Mouse (Mus musculus) ES-E14 (cell line): Measurements from ENCODE around the gene Cdkn1a. TPM values are rescaled to one million over a fixed set of nuclear protein-coding genes. Genes with fewer than 3 reads are reported as not detected.
A peak's percentile ranks its signal among the peaks of the same experiment; 100 is the strongest.

ENCODE experiments used
- DNase-seq: peaks from one replicate; pipeline ENCODE4 v3.0.0-alpha.2; 2013; ENCODE audit warnings: low read depth, low spot score
- H3K27ac ChIP-seq: 2 replicates; pipeline ENCODE4 v1.5.1; 2012; ENCODE audit warnings: low read depth, mild to moderate bottlenecking, low read length, moderate library complexity, mixed read lengths; ENCODE audit not compliant: poor library complexity, insufficient read depth, severe bottlenecking
- H3K36me3 ChIP-seq: 2 replicates; pipeline ENCODE4 v1.6.1; 2012; ENCODE audit warnings: mild to moderate bottlenecking, low read length, moderate library complexity, mixed read lengths; ENCODE audit not compliant: control insufficient read depth, poor library complexity, insufficient read depth, severe bottlenecking
- H3K4me1 ChIP-seq, 2 experiments: fragments of 150-350 bp in 1 of 2; sonication (generic) in 1 of 2; 2 replicates each; pipeline ENCODE4 v1.6.1; 2012; ENCODE audit warnings: low read length in 2 of 2, mild to moderate bottlenecking in 1 of 2, mixed read lengths in 1 of 2; ENCODE audit not compliant: control insufficient read depth in 2 of 2, insufficient read depth in 2 of 2, poor library complexity in 1 of 2
- H3K4me3 ChIP-seq, 2 experiments: fragments of 150-350 bp in 1 of 2; sonication (generic) in 1 of 2; 2 replicates each; pipeline ENCODE4 v1.5.1; 2012; ENCODE audit warnings: low read length in 2 of 2, low read depth in 1 of 2, mild to moderate bottlenecking in 1 of 2, mixed read lengths in 1 of 2; ENCODE audit not compliant: insufficient read depth in 1 of 2, poor library complexity in 1 of 2, severe bottlenecking in 1 of 2
- H3K9ac ChIP-seq: 2 replicates; pipeline ENCODE4 v1.6.1; 2012; ENCODE audit warnings: low read depth, mild to moderate bottlenecking, low read length, mixed read lengths; ENCODE audit not compliant: poor library complexity, insufficient read depth, severe bottlenecking
- H3K9me3 ChIP-seq: fragments of 150-350 bp; sonication (generic); 2 replicates; pipeline ENCODE4 v1.6.1; 2012; ENCODE audit warnings: low read depth, mild to moderate bottlenecking, low read length; ENCODE audit not compliant: control insufficient read depth, insufficient read depth
- CHD2 ChIP-seq: IDR thresholded peaks from 2 replicates; pipeline ENCODE4 v1.6.1; 2014; ENCODE audit warnings: mild to moderate bottlenecking, low read depth, low read length, inconsistent platforms
- HCFC1 ChIP-seq: IDR thresholded peaks from 2 replicates; pipeline ENCODE4 v1.6.1; 2012; ENCODE audit warnings: low read length, inconsistent platforms, borderline replicate concordance; ENCODE audit not compliant: insufficient read depth
- MAFK ChIP-seq: IDR thresholded peaks from 2 replicates; pipeline ENCODE4 v1.6.1; 2014; ENCODE audit warnings: mild to moderate bottlenecking, low read depth, low read length, inconsistent platforms; ENCODE audit not compliant: insufficient read depth
- ZC3H11A ChIP-seq: IDR thresholded peaks from 2 replicates; pipeline ENCODE4 v1.6.1; 2012; ENCODE audit warnings: low read depth, mild to moderate bottlenecking, inconsistent platforms, low read length, borderline replicate concordance
- ZNF384 ChIP-seq: IDR thresholded peaks from 2 replicates; pipeline ENCODE4 v1.6.1; 2012; ENCODE audit warnings: low read depth, low read length, inconsistent platforms
- in situ Hi-C, 2 experiments: fragments of 600-800 bp; cut with MboI; formaldehyde crosslinking; loops; one replicate each; pipeline ENCODE4 v1.15.1; 2025; ENCODE audit warnings: low sequenced_read_pairs in 2 of 2, inconsistent platforms in 1 of 2; ENCODE audit not compliant: unreplicated experiment in 2 of 2
- total RNA-seq: library from RNA; depleted of rRNA; stranded (reverse); fragments of 300-350 nt; gene quantifications from 2 replicates; pipeline ENCODE4 v1.2.3, GENCODE M21; 2012

Cdkn1a gene
- total RNA-seq, 1 experiment = 32.3 TPM

- Histone ChIP-seq H3K36me3 (0 out of 2 replicates have a peak, but pooled peaks cover 2% of the 10 kb centered on the region), H3K9ac (peak overlapping the region; percentile 35; the same call in 1 of the 2 replicates), H3K9me3 (no peaks in the 10 kb centered on the region), H3K4me1 (peaks cover 16 to 43% of the 10 kb centered on the region in 2 experiments), H3K27ac (peak overlapping the region; percentile 88), H3K4me3 (peak overlapping the region; percentile 5 to 37; a peak in 2 of 4 replicates)
- TF ChIP-seq MAFK (no peak), HCFC1 (no peak), CHD2 (no peak), ZC3H11A (no peak)
- DNase-seq = no peak
- in situ Hi-C loops = no loop called here
Observed at GRCm38 (mm10) chr17:29056207-29056606, 34.6 kb upstream of the Cdkn1a start.

- Histone ChIP-seq H3K27ac (peak overlapping the region; percentile 88), H3K4me3 (peak overlapping the region; percentile 11 to 37; a peak in 3 of 4 replicates), H3K9me3 (no peaks in the 10 kb centered on the region), H3K4me1 (peaks cover 16 to 46% of the 10 kb centered on the region in 2 experiments), H3K9ac (no peak overlapping the region; the same call in 1 of the 2 replicates), H3K36me3 (0 out of 2 replicates have a peak, but pooled peaks cover 2% of the 10 kb centered on the region)
- peak; percentile 80 for DNase-seq
- in situ Hi-C loops = no loop called here
- TF ChIP-seq ZNF384 (peak; percentile 97), CHD2 (peak; percentile 29; the same call in 1 of the 2 replicates), HCFC1 (no peak), MAFK (peak; percentile 43; the same call in 1 of the 2 replicates)
Observed at GRCm38 (mm10) chr17:29056699-29057151, 34.1 kb upstream of the Cdkn1a start.

- no peaks in the 10 kb centered on the region for H3K9me3 ChIP-seq
- TF ChIP-seq ZNF384 (no peak), ZC3H11A (no peak)
- peaks cover 16 to 48% of the 10 kb centered on the region in 2 experiments for H3K4me1 ChIP-seq
- peak overlapping the region; percentile 88 for H3K27ac ChIP-seq
- peak overlapping the region; percentile 11 to 37 for H3K4me3 ChIP-seq
- 0 out of 2 replicates have a peak, but pooled peaks cover 2% of the 10 kb centered on the region for H3K36me3 ChIP-seq
- DNase-seq = no peak
- in situ Hi-C loops = no loop called here
- peak overlapping the region; percentile 8; the same call in 1 of the 2 replicates for H3K9ac ChIP-seq
Observed at GRCm38 (mm10) chr17:29057361-29057890, 33.4 kb upstream of the Cdkn1a start.

GRCm38 (mm10) chr17:29057961-29058360, 32.8 kb upstream of the Cdkn1a start:
- Histone ChIP-seq H3K4me3 (peak overlapping the region; percentile 11 to 37), H3K4me1 (peaks cover 16 to 48% of the 10 kb centered on the region in 2 experiments), H3K27ac (peak overlapping the region; percentile 88), H3K36me3 (0 out of 2 replicates have a peak, but pooled peaks cover 2% of the 10 kb centered on the region), H3K9me3 (no peaks in the 10 kb centered on the region), H3K9ac (peak overlapping the region; percentile 8; the same call in 1 of the 2 replicates)
- TF ChIP-seq ZC3H11A (no peak), ZNF384 (no peak), CHD2 (no peak), MAFK (no peak), HCFC1 (no peak)
- no peak for DNase-seq
- in situ Hi-C loops = no loop called here

GRCm38 (mm10) chr17:29058487-29058886, 32.3 kb upstream of the Cdkn1a start:
- Histone ChIP-seq H3K9ac (peak overlapping the region; percentile 8; the same call in 1 of the 2 replicates), H3K4me3 (peak overlapping the region in 1 of 2 experiments; percentile 37; a peak in 1 of 4 replicates), H3K9me3 (no peaks in the 10 kb centered on the region), H3K4me1 (peaks cover 16 to 48% of the 10 kb centered on the region in 2 experiments), H3K27ac (no peak overlapping the region; the same call in 1 of the 2 replicates), H3K36me3 (0 out of 2 replicates have a peak, but pooled peaks cover 2% of the 10 kb centered on the region)
- TF ChIP-seq ZNF384 = no peak
- TF ChIP-seq HCFC1 = no peak
- no peak for TF ChIP-seq CHD2
- no peak for TF ChIP-seq MAFK
- TF ChIP-seq ZC3H11A = no peak
- no peak for DNase-seq
- in situ Hi-C loops = no loop called here
